Mouse (Mus musculus) ES-E14 (cell line): ENCODE results near the gene Zbtb22.

Source experiments
- HCFC1 ChIP-seq: IDR thresholded peaks from 2 replicates; pipeline ENCODE4 v1.6.1; 2012; ENCODE audit warnings: low read length, inconsistent platforms, borderline replicate concordance; ENCODE audit not compliant: insufficient read depth
- MAFK ChIP-seq: IDR thresholded peaks from 2 replicates; pipeline ENCODE4 v1.6.1; 2014; ENCODE audit warnings: mild to moderate bottlenecking, low read depth, low read length, inconsistent platforms; ENCODE audit not compliant: insufficient read depth
- ZC3H11A ChIP-seq: IDR thresholded peaks from 2 replicates; pipeline ENCODE4 v1.6.1; 2012; ENCODE audit warnings: low read depth, mild to moderate bottlenecking, inconsistent platforms, low read length, borderline replicate concordance
- ZNF384 ChIP-seq: IDR thresholded peaks from 2 replicates; pipeline ENCODE4 v1.6.1; 2012; ENCODE audit warnings: low read depth, low read length, inconsistent platforms

- no peak for TF ChIP-seq MAFK
- TF ChIP-seq HCFC1: no peak
- no peak for TF ChIP-seq ZNF384
- TF ChIP-seq ZC3H11A: no peak
These were observed 21.3 kb downstream of the Zbtb22 start for GRCm38 (mm10) chr17:33936993-33937392.
